Mouse (Mus musculus) embryonic fibroblast, embryonic 13.5 days (primary cell): Measurements from ENCODE around the gene Ppard.

Experiments
- CTCF ChIP-seq: IDR thresholded peaks from 2 replicates; pipeline ENCODE4 v1.5.1; 2011; ENCODE audit warnings: mild to moderate bottlenecking, control low read depth, low read length, moderate library complexity, borderline replicate concordance; ENCODE audit not compliant: insufficient read depth
- POLR2A ChIP-seq: IDR thresholded peaks from 2 replicates; pipeline ENCODE4 v1.6.1; 2011; ENCODE audit warnings: low read depth, mild to moderate bottlenecking, control low read depth, low read length, moderate library complexity

- TF ChIP-seq POLR2A (no peak), CTCF (peak; percentile 100)
These were observed 6.5 kb upstream of the Ppard start for GRCm38 (mm10) chr17:28226014-28226413.
